Comparison of ENCODE assay signal across 7 mouse cellular contexts in genomic region chr2:118980841-118981240, GRCm38 (mm10).
"Had no signal": no experiment of that assay in that cellular context is flagged by ENCODE, and none has a peak within 500 bp of the region (broad histone marks: within the 10 kb centered on the region; RNA-seq: fewer than 3 reads in every experiment).

No protein-coding gene starts in this region.

- DNase-seq: lung, adult 2 months; lung, postnatal 14 days; lung, postnatal 36 days; right cerebral cortex, postnatal 14 days; thymus, adult 2 months; thymus, postnatal 25 days; thymus, postnatal 4 days had no signal
